Mouse (Mus musculus): ENCODE results near the gene Fibp. TPM values are rescaled to one million over a fixed set of nuclear protein-coding genes. Genes with fewer than 3 reads are reported as not detected.
A peak's percentile ranks its signal among the peaks of the same experiment; 100 is the strongest.

The Fibp gene
- polyA plus RNA-seq, 1 experiment, result 143 TPM

GRCm38 (mm10) chr19:5432992-5433852, 27.2 kb upstream of the Fibp start:
- Histone ChIP-seq H3K4me1 (ENCODE audit: control insufficient read depth, insufficient read depth, insufficient read length, low read length) (peaks cover 9% of the 10 kb centered on the region), H3K27me3 (ENCODE audit: control insufficient read depth, insufficient read depth, low read length) (no peaks in the 10 kb centered on the region), H3K4me3 (ENCODE audit: low read depth, low read length) (peak overlapping the region; percentile 59), H3K27ac (ENCODE audit: insufficient read depth, low read depth, low read length) (peak overlapping the region; percentile 1; the same call in 1 of the 2 replicates), H3K36me3 (ENCODE audit: control insufficient read depth, insufficient read depth, low read length) (no peaks in the 10 kb centered on the region)
- WGBS, result 2% methylated on average over 16 of the region's 16 CpGs
- TF ChIP-seq CTCF (IDR thresholded peaks at IDR 0.05; ENCODE audit: extremely low read depth, insufficient read length, insufficient replicate concordance, low read depth, low read length), result no peak
- TF ChIP-seq POLR2A (IDR thresholded peaks at IDR 0.05; ENCODE audit: low read depth, low read length), result no peak

- H3K36me3 ChIP-seq (ENCODE audit: control insufficient read depth, insufficient read depth, low read length), result no peaks in the 10 kb centered on the region
- H3K27me3 ChIP-seq (ENCODE audit: control insufficient read depth, insufficient read depth, low read length), result no peaks in the 10 kb centered on the region
- peaks cover 9% of the 10 kb centered on the region for H3K4me1 ChIP-seq (ENCODE audit: control insufficient read depth, insufficient read depth, insufficient read length, low read length)
- no peak overlapping the region for H3K27ac ChIP-seq (ENCODE audit: insufficient read depth, low read depth, low read length)
- H3K4me3 ChIP-seq (ENCODE audit: low read depth, low read length), result no peak overlapping the region
- 62% methylated on average over 7 of the region's 7 CpGs for WGBS
- TF ChIP-seq CTCF (IDR thresholded peaks at IDR 0.05; ENCODE audit: extremely low read depth, insufficient read length, insufficient replicate concordance, low read depth, low read length) (no peak), POLR2A (IDR thresholded peaks at IDR 0.05; ENCODE audit: low read depth, low read length) (no peak)
These were observed 26.5 kb upstream of the Fibp start for GRCm38 (mm10) chr19:5433951-5434350.

GRCm38 (mm10) chr19:5444371-5444908, 16.0 kb upstream of the Fibp start:
- TF ChIP-seq CTCF (IDR thresholded peaks at IDR 0.05; ENCODE audit: extremely low read depth, insufficient read length, insufficient replicate concordance, low read depth, low read length), result no peak
- no peak for TF ChIP-seq POLR2A (IDR thresholded peaks at IDR 0.05; ENCODE audit: low read depth, low read length)
- H3K27me3 ChIP-seq (ENCODE audit: control insufficient read depth, insufficient read depth, low read length), result peaks cover 17% of the 10 kb centered on the region
- H3K27ac ChIP-seq (ENCODE audit: insufficient read depth, low read depth, low read length), result no peak overlapping the region
- no peaks in the 10 kb centered on the region for H3K36me3 ChIP-seq (ENCODE audit: control insufficient read depth, insufficient read depth, low read length)
- H3K4me1 ChIP-seq (ENCODE audit: control insufficient read depth, insufficient read depth, insufficient read length, low read length), result peaks cover 13% of the 10 kb centered on the region
- H3K4me3 ChIP-seq (ENCODE audit: low read depth, low read length), result no peak overlapping the region
- WGBS, result 58% methylated on average over 9 of the region's 9 CpGs

GRCm38 (mm10) chr19:5444954-5445353, 15.5 kb upstream of the Fibp start:
- H3K27me3 ChIP-seq (ENCODE audit: control insufficient read depth, insufficient read depth, low read length), result peaks cover 17% of the 10 kb centered on the region
- H3K4me3 ChIP-seq (ENCODE audit: low read depth, low read length), result no peak overlapping the region
- H3K4me1 ChIP-seq (ENCODE audit: control insufficient read depth, insufficient read depth, insufficient read length, low read length), result peaks cover 13% of the 10 kb centered on the region
- 35% methylated on average over 7 of the region's 7 CpGs for WGBS
- TF ChIP-seq CTCF (IDR thresholded peaks at IDR 0.05; ENCODE audit: extremely low read depth, insufficient read length, insufficient replicate concordance, low read depth, low read length) (no peak), POLR2A (IDR thresholded peaks at IDR 0.05; ENCODE audit: low read depth, low read length) (no peak)
- no peaks in the 10 kb centered on the region for H3K36me3 ChIP-seq (ENCODE audit: control insufficient read depth, insufficient read depth, low read length)
- H3K27ac ChIP-seq (ENCODE audit: insufficient read depth, low read depth, low read length), result no peak overlapping the region

GRCm38 (mm10) chr19:5445747-5446146, 14.7 kb upstream of the Fibp start:
- peaks cover 13% of the 10 kb centered on the region for H3K4me1 ChIP-seq (ENCODE audit: control insufficient read depth, insufficient read depth, insufficient read length, low read length)
- WGBS, result 94% methylated on average over 5 of the region's 5 CpGs
- no peak for TF ChIP-seq CTCF (IDR thresholded peaks at IDR 0.05; ENCODE audit: extremely low read depth, insufficient read length, insufficient replicate concordance, low read depth, low read length)
- TF ChIP-seq POLR2A (IDR thresholded peaks at IDR 0.05; ENCODE audit: low read depth, low read length), result no peak

GRCm38 (mm10) chr19:5447515-5448353, 12.7 kb upstream of the Fibp start, which contains the start of gene Fosl1:
Fosl1 (plus strand) TSS chr19:5447547.
- H3K27ac ChIP-seq (ENCODE audit: insufficient read depth, low read depth, low read length), result no peak within 1 kb of the TSS
- H3K4me1 ChIP-seq (ENCODE audit: control insufficient read depth, insufficient read depth, insufficient read length, low read length), result peaks cover 13% of the 10 kb centered on the region
- H3K4me3 ChIP-seq (ENCODE audit: low read depth, low read length), result peak within 1 kb of the TSS; percentile 79
- TF ChIP-seq CTCF (IDR thresholded peaks at IDR 0.05; ENCODE audit: extremely low read depth, insufficient read length, insufficient replicate concordance, low read depth, low read length) (no peak), POLR2A (IDR thresholded peaks at IDR 0.05; ENCODE audit: low read depth, low read length) (no peak)
- H3K36me3 ChIP-seq (ENCODE audit: control insufficient read depth, insufficient read depth, low read length), result no peaks in the 10 kb centered on the region
- peaks cover 17% of the 10 kb centered on the region for H3K27me3 ChIP-seq (ENCODE audit: control insufficient read depth, insufficient read depth, low read length)
- WGBS, result under 1% methylated on average over 70 of the region's 70 CpGs

More at GRCm38 (mm10) chr19:5445747-5446146, 14.7 kb upstream of the Fibp start:
- H3K27me3 ChIP-seq (ENCODE audit: control insufficient read depth, insufficient read depth, low read length), result peaks cover 17% of the 10 kb centered on the region
- no peak overlapping the region for H3K4me3 ChIP-seq (ENCODE audit: low read depth, low read length)
- no peaks in the 10 kb centered on the region for H3K36me3 ChIP-seq (ENCODE audit: control insufficient read depth, insufficient read depth, low read length)
- H3K27ac ChIP-seq (ENCODE audit: insufficient read depth, low read depth, low read length), result no peak overlapping the region

All from small intestine, adult 2 months (tissue).